Mouse (Mus musculus) layer of hippocampus, postnatal 25 days (tissue): ENCODE data around the gene Rpl36al. TPM values are rescaled to one million over a fixed set of nuclear protein-coding genes. Genes with fewer than 3 reads are reported as not detected.
"Not testable (repeated sequence)": the region's sequence is repeated elsewhere in the genome, so short reads cannot be mapped to it uniquely, and the experiment has no call there.

Experiments used
- DNase-seq, 2 experiments: peaks; one replicate each; pipeline ENCODE4 v3.0.0; 2022; ENCODE audit warnings: mixed read lengths in 2 of 2, low spot score in 1 of 2; ENCODE audit errors: extremely low spot score in 1 of 2
- microRNA-seq, 2 experiments: library from miRNA; unstranded; fragments of <30 nt; microRNA quantifications; one replicate each; pipeline ENCODE4 v1.2.0; 2021
- total RNA-seq, 2 experiments: library from RNA; stranded (reverse); gene quantifications; 2 replicates each; pipeline ENCODE4 v1.2.3; 2021

The Rpl36al gene
- total RNA-seq, 2 experiments from 2014 or later, result 177 to 208 TPM

GRCm38 (mm10) chr12:69160677-69161076 is 23.2 kb downstream of the Rpl36al start:
- not testable (repeated sequence) for DNase-seq

GRCm38 (mm10) chr12:69159578-69159940 is 24.3 kb downstream of the Rpl36al start:
- no peak for DNase-seq

- peak; percentile 93 to 96 for DNase-seq
These were observed 24.9 kb downstream of the Rpl36al start, which contains the start of gene Rps29 for GRCm38 (mm10) chr12:69158765-69159577. TSS of gene Rps29 (minus strand) at chr12:69159186.

GRCm38 (mm10) chr12:69158366-69158764 is 25.5 kb downstream of the Rpl36al start:
- DNase-seq, result no peak

- no peak for DNase-seq
These were observed 26.8 kb downstream of the Rpl36al start for GRCm38 (mm10) chr12:69157107-69157506.

GRCm38 (mm10) chr12:69156436-69156835 is 27.4 kb downstream of the Rpl36al start:
- no peak for DNase-seq

- no peak for DNase-seq
These were observed 28.0 kb downstream of the Rpl36al start for GRCm38 (mm10) chr12:69155923-69156322.

GRCm38 (mm10) chr12:69150049-69150448 is 33.8 kb downstream of the Rpl36al start:
- no peak for DNase-seq

GRCm38 (mm10) chr12:69147166-69147735 is 36.6 kb downstream of the Rpl36al start:
- no peak for DNase-seq

GRCm38 (mm10) chr12:69143460-69143859 is 40.4 kb downstream of the Rpl36al start:
- no peak for DNase-seq

- no peak for DNase-seq
These were observed 44.0 kb downstream of the Rpl36al start for GRCm38 (mm10) chr12:69139841-69140240.

GRCm38 (mm10) chr12:69139201-69139600 is 44.7 kb downstream of the Rpl36al start:
- DNase-seq, result no peak

Small RNA genes lying within 50 kb of the gene (microRNA-seq; reads per million reads assigned to microRNA genes)
- gene Gm47287 (0 reads per million in 2 experiments), gene Gm47295 (0.74 to 3.2 reads per million in 2 experiments)

Other genes with a start within 250 kb of the Rpl36al start
- 1,000 to 10,000 TPM; 1,032 to 1,201 TPM for gene Rps29, start 24.9 kb downstream of the Rpl36al start, total RNA-seq
- not detected for gene Lrr1, start 15.3 kb downstream of the Rpl36al start, total RNA-seq
- 10 to 100 TPM; 27.4 to 29.6 TPM for gene Mgat2, start 74 bp upstream of the Rpl36al start, total RNA-seq
- gene Gm49383, start 13.0 kb upstream of the Rpl36al start, total RNA-seq, result 1 to 10 TPM; 3.4 to 7.7 TPM
- 1 to 10 TPM; 1.9 to 2.1 TPM for gene Dnaaf2, start 14.3 kb upstream of the Rpl36al start, total RNA-seq
- 1 to 10 TPM; 3.4 to 3.8 TPM for gene Gm49384, start 20.2 kb upstream of the Rpl36al start, total RNA-seq
- 1 to 10 TPM in 1 of 2 experiments, under 1 TPM in 1; 0.27 to 1.4 TPM for gene Pole2, start 44.1 kb upstream of the Rpl36al start, total RNA-seq
- 10 to 100 TPM; 15.2 to 18.4 TPM for gene Klhdc1, start 57.1 kb upstream of the Rpl36al start, total RNA-seq
- 100 to 1,000 TPM; 116 to 127 TPM for gene Klhdc2, start 112.6 kb upstream of the Rpl36al start, total RNA-seq
- 10 to 100 TPM; 41.3 to 43.3 TPM for gene Nemf, start 173.1 kb upstream of the Rpl36al start, total RNA-seq
- 10 to 100 TPM; 49.1 to 50.3 TPM for gene Arf6, start 188.1 kb upstream of the Rpl36al start, total RNA-seq
- gene Gm9887, start 188.4 kb upstream of the Rpl36al start, total RNA-seq, result 1 to 10 TPM; 1.1 to 1.3 TPM